Mouse (Mus musculus): ENCODE data around the gene Slc8a1.

- no peak for TF ChIP-seq CTCF (IDR thresholded peaks at IDR 0.05; ENCODE audit: low read depth)
- no peak for TF ChIP-seq EP300 (IDR thresholded peaks at IDR 0.05; ENCODE audit: low read depth)
Observed at GRCm38 (mm10) chr17:81497919-81498318, 240.3 kb downstream of the Slc8a1 start.

Data from heart, postnatal 0 days (tissue).